Mouse (Mus musculus): ENCODE measurements around the gene Cdh6.

Cdh6 gene

DNA sequence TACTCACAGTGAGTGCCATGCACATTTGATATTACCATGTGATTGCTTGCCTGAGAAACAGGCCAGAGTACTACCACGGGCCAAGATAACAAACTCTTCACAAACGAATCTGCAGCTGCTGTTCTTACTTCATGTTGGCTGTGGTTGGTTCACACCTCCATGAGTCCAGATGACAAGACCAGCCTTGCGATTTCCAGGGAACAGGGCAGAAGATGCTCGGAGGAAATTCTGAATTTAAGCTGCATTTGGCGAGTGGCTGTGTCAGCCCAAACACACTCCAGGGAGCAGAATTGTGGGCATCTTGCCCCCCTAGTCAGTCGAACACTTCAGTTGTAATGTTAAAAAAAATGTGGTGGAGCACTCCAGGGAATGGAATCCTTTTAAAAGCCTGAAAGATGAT is 18.1 kb downstream of the Cdh6 start:
- no peak for DNase-seq

DNA sequence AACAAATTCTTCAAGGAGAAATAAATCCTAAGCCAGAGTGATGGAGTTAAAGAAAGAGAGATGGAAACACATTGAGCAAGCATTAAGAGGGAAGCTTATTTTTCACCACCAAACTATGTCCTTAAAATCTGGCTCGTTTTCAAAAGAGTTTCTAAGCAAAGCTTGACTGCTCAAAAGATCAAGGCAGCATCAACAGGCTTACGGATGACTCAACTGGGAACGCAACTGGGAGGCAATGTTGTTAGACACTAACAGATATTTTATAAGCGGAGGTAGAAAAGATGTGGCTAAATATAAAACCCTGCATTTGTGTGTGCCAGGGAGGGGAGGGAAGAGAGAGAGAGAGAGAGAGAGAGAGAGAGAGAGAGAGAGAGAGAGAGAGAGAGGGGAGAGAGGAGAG is 31.5 kb downstream of the Cdh6 start:
- DNase-seq: no peak

DNA sequence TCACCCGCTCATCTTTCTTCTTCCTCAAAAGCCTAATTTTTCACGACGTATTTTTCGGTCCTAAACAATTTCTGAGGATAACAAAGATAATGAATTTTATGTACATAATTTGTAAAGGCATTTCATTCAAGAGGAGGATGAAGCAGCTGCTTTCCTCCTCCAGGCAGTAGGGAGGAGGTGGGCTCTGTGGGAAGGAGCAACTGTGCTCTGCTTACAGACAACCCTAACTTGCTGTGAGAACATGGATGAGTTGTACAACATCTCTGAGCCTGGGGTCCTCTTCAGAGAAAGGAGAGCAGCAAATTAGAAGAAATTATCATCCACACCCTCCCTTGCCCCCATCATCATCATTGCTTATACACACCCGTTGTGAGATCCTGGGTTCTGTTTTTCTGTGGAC is 33.8 kb downstream of the Cdh6 start:
- no peak for DNase-seq

DNA sequence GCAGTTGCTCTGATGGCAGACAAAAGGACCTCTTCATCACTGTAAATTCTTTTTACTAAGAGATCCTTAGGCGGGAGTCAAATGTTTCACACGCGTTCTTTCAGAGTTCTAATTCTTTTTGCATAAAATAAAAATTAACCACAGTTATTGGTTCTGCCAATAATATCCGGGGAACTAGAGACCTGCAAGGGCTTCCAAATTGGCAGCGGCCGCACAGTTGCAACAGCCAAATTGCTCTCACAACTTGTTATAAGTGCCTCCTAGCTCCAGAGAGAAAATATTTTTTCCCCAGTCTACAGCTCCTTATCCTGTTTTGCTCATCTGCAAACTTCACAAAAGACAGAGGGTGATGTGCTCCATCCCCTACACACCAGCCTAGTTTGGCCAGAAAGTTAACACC is 36.3 kb downstream of the Cdh6 start:
- no peak for DNase-seq

DNA sequence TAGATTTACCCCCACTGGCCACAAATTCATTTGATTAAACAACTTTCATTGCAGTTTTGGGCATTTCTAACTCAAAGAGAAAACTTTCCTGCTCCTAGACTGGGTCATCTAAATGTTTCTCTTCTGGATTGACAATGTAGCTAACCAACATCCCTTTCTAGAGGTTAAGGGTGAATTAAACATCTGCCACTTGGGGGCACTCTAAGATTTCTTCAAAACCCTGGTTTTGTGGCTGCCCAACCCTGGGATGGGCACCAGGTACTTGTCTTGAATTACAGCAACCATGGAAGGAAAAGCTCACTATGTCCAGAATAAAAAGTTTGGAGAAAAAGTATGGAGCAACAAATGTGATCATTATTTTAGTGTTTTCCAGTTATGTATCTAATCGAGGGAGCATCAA is 39.4 kb downstream of the Cdh6 start:
- DNase-seq: no peak

DNA sequence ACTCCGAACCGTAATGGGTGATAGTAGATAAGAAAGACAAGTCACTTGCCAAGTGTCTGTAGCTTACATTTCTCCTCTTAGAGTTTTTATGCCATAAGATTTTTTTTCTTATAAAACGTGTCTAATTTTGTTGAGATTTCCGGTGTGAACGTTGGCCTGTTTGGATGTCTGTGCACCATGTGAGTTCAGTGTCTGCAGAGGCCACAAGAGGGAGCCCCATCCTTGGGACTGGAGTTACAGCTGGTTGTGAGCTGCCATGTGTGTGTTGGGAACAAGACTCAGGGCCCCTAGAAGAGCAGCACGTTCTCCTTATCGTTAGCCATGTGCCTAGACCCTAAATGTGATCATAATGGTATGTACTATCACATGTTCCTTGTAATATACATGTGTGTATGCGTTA is 40.1 kb downstream of the Cdh6 start:
- DNase-seq: no peak

DNA sequence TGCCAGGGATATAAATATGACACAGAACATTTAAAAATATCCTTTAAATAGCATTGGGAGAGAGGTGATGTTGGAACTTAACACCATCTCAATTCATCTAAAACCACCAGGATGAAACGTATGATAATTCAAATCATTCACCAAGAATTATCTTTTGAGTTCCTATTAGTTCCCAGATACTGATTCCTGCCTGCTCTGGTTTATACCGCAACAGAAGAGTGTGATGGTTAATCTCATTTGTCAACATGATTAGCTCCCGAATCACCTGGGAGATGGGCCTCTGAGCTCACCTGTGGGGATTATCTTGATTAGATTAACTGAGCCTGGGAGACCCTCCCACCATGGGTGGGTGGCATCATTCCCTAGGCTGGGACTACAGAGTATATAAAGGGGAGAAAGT is 41.0 kb downstream of the Cdh6 start:
- DNase-seq: no peak

DNA sequence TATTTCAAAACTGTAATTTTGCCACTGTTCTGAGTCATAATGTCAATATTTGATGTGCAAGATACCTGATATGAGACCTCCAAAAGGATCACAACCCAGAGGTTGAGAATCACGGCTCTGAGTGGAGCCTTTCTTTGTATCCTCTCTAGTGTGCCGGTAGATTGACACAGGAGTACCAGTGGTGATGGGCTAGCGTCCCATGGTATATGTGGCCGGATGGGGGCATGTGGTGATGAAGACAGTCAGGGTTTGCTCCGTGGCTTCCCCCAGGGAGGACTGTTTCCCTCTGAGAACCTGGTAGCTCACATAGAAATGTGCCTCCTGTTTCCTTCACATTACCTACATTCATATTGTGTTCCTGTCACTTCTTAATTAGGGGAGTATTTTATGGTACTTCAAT is 43.2 kb downstream of the Cdh6 start:
- DNase-seq: no peak

DNA sequence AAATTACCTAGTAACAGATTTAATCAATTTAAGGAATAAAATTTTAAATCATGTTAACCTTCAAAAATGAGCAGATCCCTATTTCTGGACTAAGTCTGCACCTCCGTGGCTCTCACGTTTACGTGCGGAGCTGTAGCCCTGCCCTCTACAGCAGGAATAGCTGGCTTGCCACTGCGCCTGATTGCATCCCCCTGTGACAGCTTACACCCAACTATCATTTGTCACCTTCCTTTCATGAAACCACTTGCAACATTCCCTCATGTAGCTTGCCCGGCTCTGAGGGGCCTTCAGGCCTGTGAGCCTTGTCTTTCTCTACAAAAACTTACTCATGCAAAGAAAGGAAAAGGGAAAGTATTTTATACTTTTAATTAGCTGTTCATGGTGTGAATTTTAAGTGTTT is 73.1 kb downstream of the Cdh6 start:
- no peak for DNase-seq

DNA sequence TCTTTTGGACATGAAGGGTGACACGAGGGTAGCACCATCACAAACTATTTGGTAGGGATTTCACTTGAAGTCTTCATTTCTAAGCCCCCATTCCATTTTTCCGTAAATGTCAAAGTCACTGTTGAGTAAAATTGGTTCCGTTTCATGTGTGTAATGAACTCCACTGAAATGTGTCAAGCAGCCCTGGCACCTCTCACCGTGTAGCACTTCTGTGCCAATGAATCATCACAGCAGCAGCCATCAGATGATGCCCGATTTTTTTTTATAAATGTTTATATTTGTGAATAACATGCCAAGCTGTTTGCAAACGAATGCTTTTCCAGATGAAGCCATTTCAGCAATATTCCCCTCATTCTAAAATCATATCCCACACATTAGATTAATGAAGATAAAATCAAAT is 75.6 kb downstream of the Cdh6 start:
- no peak for DNase-seq

DNA sequence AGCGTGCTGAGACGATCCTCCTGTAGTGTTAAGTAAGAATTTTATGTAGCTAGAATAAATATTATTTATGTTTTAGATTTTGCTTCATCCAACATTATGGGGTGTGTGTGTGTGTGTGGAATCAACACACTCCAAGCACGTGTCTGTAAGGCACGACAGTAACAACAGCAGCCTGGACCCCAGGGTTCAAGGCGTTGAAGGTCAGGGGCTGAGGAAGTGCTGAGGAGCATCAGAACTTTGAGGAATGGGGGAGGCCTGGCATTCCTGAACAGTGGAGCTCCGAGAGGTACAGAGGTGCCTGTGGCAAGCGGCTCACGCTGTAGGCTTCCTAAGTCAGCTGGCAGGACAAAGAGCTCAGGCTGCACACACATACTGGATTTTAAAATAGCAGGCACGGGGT is 78.1 kb downstream of the Cdh6 start:
- DNase-seq: no peak

DNA sequence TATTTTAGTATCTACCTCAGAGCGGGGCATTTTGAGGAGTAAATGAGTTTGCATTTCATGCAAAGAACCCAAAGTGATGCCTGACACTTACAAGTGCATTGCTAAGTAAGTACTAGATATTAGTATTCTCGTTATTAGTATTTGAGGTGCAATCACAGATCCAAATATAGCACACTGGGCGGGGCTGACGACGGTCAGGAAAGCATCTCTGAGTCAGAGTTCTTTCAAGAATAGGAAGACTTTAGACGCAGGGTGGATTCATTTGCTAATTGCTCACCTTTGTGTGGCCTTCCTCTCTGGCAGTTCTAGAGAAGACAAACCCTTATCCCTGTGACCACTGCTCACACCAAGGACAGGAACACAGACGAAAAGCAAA is 78.6 kb downstream of the Cdh6 start:
- no peak for DNase-seq

DNA sequence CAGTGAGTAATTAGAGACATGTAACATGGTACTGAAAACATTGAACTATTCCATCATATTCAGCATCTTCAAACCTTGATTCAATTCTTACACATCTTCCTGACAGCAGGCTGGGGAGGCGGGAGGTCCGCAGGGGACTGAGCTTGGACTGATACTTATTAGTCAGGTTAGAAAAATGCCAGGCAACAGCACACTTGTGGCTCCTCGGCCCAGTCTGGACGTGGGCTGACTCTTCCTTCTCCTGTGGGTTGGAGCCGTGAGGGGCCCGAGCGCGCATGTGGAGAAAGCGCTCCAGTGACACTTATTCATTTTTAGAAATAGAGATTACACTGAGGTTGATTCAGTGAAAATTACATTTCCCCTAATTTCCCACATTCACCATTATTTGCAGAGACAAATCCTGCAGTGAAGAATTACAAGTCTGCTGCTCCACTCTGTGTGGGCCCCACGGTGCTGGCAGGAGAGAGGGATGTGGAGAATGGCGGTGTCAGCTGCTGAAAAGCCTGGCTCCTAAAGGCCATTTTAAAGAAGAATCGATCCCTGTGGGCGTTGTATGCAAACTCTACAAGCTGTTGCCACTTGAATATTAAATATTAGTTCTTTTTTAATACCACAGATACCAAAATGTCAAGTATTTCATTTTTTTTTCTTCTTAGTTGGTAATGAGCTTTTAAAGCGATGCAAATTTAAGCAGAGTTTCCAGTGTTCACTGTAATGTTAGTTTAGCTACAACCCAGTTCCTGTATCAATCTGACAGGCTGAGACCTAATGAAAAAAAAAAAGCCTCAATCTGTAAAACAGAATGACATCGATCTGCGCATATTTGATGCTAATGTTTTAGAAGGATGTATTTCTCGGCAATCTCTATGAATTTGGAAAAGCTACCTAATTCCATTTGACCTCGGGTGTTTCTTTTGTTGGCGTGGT is 79.3 kb downstream of the Cdh6 start:
- no peak for DNase-seq

DNA sequence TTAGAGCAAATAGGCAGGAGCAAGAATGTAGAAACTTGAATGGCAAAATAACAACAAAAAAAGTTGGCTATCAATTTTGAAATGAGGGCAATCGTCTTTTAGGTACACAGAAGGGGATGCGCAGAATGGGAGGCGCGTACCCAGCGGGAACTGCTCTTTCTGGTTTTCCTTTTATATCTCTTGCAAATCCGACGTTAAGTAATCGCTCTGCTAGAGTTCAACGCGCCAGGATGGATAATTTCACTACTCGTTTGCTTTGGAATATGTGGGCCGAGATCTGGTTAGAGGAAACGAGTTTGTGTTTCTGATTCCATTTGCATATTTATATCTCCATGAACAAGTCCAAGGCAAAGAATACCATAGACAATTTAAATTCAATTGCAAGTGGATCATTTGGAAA is 81.4 kb downstream of the Cdh6 start:
- DNase-seq: no peak

DNA sequence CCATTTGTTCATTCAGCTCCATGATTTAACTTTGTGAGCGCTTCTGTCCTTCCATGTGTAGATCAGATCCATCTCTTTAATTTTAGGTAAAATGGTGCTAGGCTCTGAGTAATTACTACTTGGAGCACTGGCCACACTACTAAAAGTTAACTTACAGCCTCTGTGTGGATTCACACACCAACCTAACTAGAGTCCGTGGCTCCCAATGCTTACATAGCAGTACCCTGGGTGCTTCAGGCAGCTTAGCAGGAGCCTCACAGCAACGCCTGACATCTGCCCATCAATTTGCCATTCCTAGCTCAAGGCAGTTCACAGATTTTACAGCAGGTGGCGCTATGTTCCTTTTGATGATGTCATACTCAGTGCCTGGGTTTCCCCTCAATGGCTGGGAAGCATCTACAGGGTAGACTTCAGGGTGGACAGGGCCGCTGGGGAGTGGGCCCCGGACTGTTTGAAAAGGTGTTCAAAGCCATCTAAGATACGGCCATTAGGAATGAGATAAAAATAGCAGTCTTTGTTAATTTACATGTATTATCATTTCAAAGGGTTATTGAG is 84.9 kb downstream of the Cdh6 start:
- DNase-seq: no peak

DNA sequence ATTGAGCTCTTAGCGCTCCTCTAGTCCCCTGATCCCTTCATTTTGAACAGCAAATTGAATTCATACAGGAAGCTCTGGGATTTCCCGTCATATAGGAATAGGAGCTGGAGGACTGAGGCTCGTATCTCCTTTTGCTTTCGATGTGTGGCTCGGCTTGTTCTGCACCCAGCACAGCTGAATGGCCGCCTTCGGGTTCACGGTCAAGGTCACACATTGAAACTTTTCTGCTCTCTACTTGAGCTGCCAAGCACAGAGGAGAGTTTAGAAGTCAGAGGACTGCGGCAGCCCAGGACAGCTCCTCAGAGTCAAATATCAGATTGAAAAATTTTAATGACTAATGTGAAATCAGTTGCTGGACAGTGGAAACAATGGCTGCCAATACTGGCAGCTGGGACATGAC is 88.7 kb downstream of the Cdh6 start:
- DNase-seq: no peak

DNA sequence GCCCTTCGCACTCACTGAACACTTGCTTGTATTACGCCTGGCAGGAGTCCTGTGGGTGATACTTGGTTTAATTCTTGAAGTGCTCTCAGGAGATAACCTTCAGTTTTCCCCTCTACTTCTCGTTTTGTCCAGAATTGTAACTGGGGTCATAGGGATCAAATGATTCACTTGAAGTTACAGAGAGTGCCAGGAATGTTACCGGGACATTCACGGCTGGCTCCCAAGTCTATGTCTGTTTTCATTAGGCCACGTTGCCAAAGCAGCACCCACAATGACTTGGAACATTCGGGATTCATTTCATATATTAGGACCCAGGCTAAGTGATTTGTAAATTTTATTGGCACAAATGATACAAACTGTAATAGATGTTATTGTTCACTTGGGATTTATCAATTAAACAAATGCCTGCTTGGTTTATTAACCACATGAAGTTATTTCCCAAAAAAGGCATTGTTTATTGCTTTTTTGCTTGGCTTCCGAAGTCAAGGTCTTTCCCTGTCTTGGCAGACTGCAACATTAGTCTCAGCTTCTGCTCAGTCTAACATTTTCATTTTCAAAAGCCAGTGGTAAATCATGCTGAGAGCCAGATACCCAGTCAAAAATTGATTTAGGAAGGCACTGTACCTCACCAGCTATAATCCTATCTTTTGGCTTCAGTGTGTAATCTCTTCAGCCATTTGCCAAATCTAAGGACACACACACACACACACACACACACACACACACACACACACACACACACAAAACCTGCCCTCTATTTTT is 96.4 kb downstream of the Cdh6 start:
- no peak for DNase-seq

DNA sequence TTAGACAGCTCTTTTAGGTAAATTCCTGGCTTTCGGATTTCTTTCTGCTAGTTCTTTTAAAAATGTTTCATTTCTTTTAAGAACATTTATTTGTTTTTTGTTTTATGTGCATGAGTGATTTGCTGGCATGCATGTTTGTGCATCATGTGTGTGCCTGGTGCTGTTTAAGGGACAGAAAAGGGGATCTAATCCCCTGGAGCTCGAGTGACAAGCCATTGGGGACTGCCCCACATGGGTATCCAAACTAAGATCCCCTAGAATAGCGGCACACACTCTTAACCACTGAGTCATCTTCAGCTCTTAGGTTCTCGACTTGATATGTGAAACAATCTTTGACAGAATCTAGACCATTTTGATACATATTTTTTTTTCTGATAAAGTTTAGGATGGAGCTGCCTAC is 99.4 kb downstream of the Cdh6 start:
- no peak for DNase-seq

DNA sequence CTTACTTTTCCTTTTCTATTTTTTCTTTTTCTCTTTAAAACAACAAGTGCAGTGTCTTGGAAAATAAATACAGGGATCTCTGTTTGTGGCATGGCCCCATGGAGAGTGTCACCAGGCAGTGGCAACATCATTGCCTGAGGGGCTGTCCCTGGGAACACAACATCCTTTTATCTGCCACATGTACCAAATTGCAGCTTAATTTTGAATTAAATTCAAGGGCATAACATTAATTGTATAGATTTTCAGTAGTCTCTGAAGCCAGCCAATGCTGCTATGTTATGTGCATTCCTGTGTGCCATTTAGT is 105.3 kb downstream of the Cdh6 start:
- no peak for DNase-seq

DNA sequence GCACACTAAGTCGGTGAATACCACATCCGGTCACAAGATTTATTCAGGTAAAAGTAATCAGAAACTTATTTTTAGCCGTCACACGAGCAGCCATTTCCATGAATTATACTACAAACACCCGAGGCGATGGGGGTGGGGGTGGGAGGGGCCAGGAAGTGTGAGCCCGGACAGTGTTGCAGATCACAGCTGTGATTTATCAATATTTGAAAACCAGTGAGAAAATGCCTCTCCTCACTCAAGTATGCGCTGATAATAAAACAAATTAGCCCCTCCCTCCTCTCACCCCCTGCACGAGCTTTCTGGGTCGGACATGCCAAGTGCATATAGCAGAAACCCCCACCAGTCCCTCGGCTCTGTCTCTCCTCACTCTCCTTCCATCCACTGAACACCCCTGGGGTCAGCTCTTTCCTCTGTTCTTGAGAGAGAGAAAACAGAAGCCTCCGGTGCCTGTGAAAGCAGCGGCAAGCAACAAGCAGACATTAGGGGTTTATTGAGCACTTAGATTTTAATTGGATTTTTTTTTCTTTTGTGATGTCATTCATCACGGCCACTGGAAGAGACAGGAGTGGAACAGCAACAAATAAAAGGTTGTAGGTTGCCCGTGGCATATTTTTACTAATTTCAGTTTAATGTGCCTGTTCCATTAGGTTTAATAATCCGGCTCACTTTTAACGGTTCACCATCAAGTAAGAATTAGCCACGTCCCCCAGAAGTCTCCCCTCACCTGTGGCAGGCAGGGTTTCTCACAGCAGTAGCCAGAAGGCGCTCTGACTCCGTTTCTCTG is 105.9 kb downstream of the Cdh6 start:
- DNase-seq: no peak

DNA sequence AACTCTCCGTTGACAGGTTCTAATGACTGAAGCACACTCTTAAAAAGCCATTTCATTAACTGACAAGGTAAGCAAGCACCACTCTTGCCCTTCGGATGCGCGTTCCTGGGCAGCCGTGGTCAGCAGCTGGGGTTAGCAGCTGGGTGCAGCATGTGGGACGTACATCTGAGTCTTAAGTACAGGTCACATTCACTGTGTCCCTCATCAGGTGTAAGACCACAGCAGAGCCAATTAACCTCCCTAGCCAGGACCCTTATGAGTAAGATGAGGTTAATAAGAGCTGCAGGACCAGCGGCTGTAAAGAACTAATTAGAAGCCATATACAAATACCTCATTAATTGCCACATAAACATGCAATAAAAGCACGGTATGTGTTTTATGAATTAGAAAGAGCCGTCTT is 106.7 kb downstream of the Cdh6 start:
- no peak for DNase-seq

DNA sequence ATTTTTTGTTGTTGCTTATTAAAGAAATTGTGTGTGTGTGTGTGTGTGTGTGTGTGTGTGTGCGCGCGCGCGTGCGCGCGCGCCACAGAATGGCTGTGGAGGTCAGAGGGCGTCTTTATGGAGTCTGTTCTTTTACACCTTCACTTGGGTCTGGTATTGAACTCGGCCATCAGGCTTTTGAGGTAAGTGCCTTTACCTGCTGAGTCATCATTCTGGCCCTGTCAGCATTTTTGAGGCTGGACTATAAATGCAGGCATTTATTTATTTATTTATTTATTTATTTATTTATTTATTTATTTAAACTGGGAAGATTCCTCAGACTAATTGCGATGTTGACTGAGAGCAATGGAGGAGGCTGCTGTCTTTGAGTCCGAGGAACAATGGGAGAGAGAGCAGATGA is 109.8 kb downstream of the Cdh6 start:
- DNase-seq: no peak

DNA sequence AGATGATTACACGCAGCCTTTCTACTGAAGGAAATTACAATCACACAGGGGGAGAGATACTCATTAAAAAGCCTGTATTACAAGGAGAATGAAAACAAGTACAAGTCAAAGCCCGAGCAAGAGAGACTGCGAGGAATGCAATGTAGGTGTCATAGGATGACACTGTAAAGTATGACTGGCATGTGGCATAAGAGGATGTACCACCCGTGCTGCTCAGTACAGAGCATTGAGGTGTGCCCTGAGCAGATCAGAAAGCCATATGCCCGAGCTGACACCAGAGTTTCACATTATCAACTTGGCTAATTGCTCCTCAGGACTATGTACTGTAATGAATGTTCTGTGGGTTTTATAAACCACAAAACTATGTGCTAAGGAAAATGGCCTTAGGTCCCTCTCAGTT is 115.7 kb downstream of the Cdh6 start:
- no peak for DNase-seq

DNA sequence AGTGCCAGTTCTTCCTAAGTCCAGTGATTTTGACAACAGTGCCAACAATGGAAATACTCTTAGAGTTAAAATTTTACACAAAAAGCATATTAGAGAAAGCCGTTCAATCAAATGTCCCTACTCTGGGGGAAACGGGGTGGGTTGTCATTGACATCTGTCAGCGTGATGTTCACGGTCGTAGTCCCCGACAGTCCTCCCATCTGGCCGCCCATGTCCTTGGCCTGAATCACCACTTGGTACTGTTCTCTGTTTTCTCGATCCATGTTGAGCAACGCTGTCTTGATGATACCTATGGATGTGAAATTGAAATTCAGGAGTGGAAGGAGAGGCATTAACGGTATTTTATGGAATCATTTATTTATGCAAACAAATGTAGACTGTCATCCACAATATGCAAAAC is 116.2 kb downstream of the Cdh6 start:
- no peak for DNase-seq
